In the genomic region with DNA sequence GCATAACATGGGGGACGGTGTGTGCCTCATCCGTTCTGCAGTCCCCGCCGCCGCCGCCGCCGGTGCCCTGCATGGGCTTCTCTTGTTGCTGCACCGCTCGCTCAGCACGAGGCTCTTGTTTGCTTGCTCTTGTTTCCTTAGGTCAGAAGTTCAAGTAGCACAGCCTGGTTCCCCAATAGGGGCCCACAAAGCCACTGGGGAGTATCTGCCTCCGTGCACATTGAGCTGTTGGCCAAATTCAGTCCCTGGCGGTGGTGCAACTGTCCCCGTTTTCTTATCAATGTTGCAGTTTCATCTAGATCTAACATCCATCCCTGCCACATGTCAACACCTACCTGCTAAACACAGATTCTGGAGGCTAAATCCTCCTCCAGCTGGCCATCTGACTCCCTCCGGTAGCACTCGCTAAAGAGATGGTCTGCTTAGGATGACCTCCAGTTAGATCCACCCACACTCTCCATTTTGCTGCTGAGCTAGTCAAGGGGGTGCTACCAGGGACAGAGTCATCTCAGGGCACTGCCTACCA, we compare ENCODE assay signal across 10 mouse cellular contexts. TPM values are rescaled to one million over a fixed set of nuclear protein-coding genes. Genes with fewer than 3 reads are reported as not detected.
DNase-seq lines count a peak whose midpoint lies in the region; ATAC-seq and TF ChIP-seq lines count a peak whose summit lies in the region.
"Had no signal": no experiment of that assay in that cellular context is flagged by ENCODE, and none has a peak within 500 bp of the region (broad histone marks: within the 10 kb centered on the region; RNA-seq: fewer than 3 reads in every experiment).

No protein-coding gene starts in this region.

- no peak overlapping the region for H3K9ac ChIP-seq in midbrain, embryonic 11.5 days (ENCODE audit: low read length)
- H3K9ac ChIP-seq in midbrain, embryonic 15.5 days: no peak overlapping the region

- 41% methylated on average over 16 of the region's 16 CpGs for WGBS in midbrain, embryonic 11.5 days
- WGBS in midbrain, embryonic 15.5 days: 59% methylated on average over 16 of the region's 16 CpGs

- no peak for ATAC-seq in midbrain, embryonic 11.5 days (ENCODE audit: low FRiP score)
- no peak for ATAC-seq in midbrain, embryonic 15.5 days (replicated peaks)
- ATAC-seq in G1E (ENCODE audit: extremely low read depth, insufficient number of reproducible peaks, low FRiP score, poor library complexity, severe bottlenecking): peak; percentile 82
- ATAC-seq in granulocyte monocyte progenitor cell, adult 5-6 weeks (replicated peaks; ENCODE audit: poor library complexity, severe bottlenecking): peak; percentile 59
- ATAC-seq in monocyte, adult 5-6 weeks (replicated peaks; ENCODE audit: insufficient number of reproducible peaks, low FRiP score, low TSS enrichment, poor library complexity, severe bottlenecking): peak; percentile 59
- ATAC-seq: intestine, embryonic 16.5 days had no signal

- H3K27ac ChIP-seq in midbrain, embryonic 11.5 days (ENCODE audit: low read depth, low read length): no peak overlapping the region
- no peak overlapping the region for H3K27ac ChIP-seq in midbrain, embryonic 15.5 days
- H3K27ac ChIP-seq: midbrain, embryonic 10.5 days had no signal

- H3K4me2 ChIP-seq in midbrain, embryonic 11.5 days: no peak overlapping the region
- no peak overlapping the region for H3K4me2 ChIP-seq in midbrain, embryonic 15.5 days

- TF ChIP-seq CTCF in G1E (IDR thresholded peaks at IDR 0.05; ENCODE audit: low read depth, low read length): no peak

- no peak overlapping the region for H3K4me3 ChIP-seq in midbrain, embryonic 11.5 days (ENCODE audit: low read depth, low read length)
- no peak overlapping the region for H3K4me3 ChIP-seq in midbrain, embryonic 15.5 days
- H3K4me3 ChIP-seq in G1E (ENCODE audit: low read depth, low read length): peak overlapping the region; percentile 61; the same call in 1 of the 2 replicates
- H3K4me3 ChIP-seq: midbrain, embryonic 10.5 days had no signal

- peak; percentile 87 for DNase-seq in midbrain, embryonic 11.5 days (ENCODE audit: low spot score, missing footprints)
- peak; percentile 76 for DNase-seq in G1E (ENCODE audit: low spot score)
- no peak for DNase-seq in ovary, postnatal 10 days (ENCODE audit: low spot score)
- DNase-seq in kidney, postnatal 4 days: no peak
- DNase-seq: gastrocnemius, postnatal 25 days had no signal

- H3K9me3 ChIP-seq in midbrain, embryonic 11.5 days (ENCODE audit: control insufficient read depth, low read length): no peaks in the 10 kb centered on the region
- no peaks in the 10 kb centered on the region for H3K9me3 ChIP-seq in midbrain, embryonic 15.5 days
- no peaks in the 10 kb centered on the region for H3K9me3 ChIP-seq in G1E (replicated peaks)
- H3K9me3 ChIP-seq: midbrain, embryonic 10.5 days had no signal

- H3K27me3 ChIP-seq in midbrain, embryonic 11.5 days (ENCODE audit: control insufficient read depth, insufficient read depth, low read length): no peaks in the 10 kb centered on the region; the same call in 1 of the 2 replicates
- H3K27me3 ChIP-seq in midbrain, embryonic 15.5 days (replicated peaks): no peaks in the 10 kb centered on the region
- H3K27me3 ChIP-seq in G1E (ENCODE audit: insufficient read depth, low read length): peaks cover 34% of the 10 kb centered on the region; the same call in 1 of the 2 replicates

- no peaks in the 10 kb centered on the region for H3K4me1 ChIP-seq in midbrain, embryonic 11.5 days (ENCODE audit: control insufficient read depth, insufficient read depth, low read length)
- H3K4me1 ChIP-seq in midbrain, embryonic 15.5 days: 0 out of 2 replicates have a peak, but pooled peaks cover 1% of the 10 kb centered on the region
- H3K4me1 ChIP-seq in G1E (ENCODE audit: insufficient read depth, low read depth, low read length): peaks cover 93% of the 10 kb centered on the region

- H3K36me3 ChIP-seq in midbrain, embryonic 11.5 days (ENCODE audit: control insufficient read depth, insufficient read depth, low read length): no peaks in the 10 kb centered on the region
- H3K36me3 ChIP-seq in midbrain, embryonic 15.5 days (replicated peaks): no peaks in the 10 kb centered on the region
- H3K36me3 ChIP-seq in G1E (replicated peaks): no peaks in the 10 kb centered on the region
- H3K36me3 ChIP-seq: midbrain, embryonic 10.5 days had no signal

RNA-seq across cellular contexts. Expression of a gene that starts 37.7 kb away (rescaled TPM):
- 70.2 and 71.5 TPM in 2 replicates for polyA plus RNA-seq in midbrain, embryonic 11.5 days (2014; fragmentation: Nextera tagmentation; extraction: Ambion mirVana)
- 84.9 and 93.0 TPM in 2 replicates for polyA plus RNA-seq in midbrain, embryonic 15.5 days (2015; fragmentation: Nextera tagmentation; extraction: Ambion mirVana)
- 82.5 and 87.3 TPM in 2 replicates for total RNA-seq in G1E (2014; fragmentation: Nextera tagmentation)
- total RNA-seq in G1E (2017): 9.4 and 18.2 TPM in 2 replicates
- polyA plus RNA-seq in G1E (2012): 10.9 and 11.6 TPM in 2 replicates
- total RNA-seq in granulocyte monocyte progenitor cell, adult 5-6 weeks (2014; fragmentation: Nextera tagmentation): 16.7 and 34.8 TPM in 2 replicates
- total RNA-seq in granulocyte monocyte progenitor cell, adult 5-6 weeks (2017): 8.2 and 12.7 TPM in 2 replicates
- 4.5 to 5.2 TPM in 2 of 3 replicates, not detected in the other for total RNA-seq in monocyte, adult 5-6 weeks (2017)

Comparison
In these comparisons a context has a peak if more than half of its experiments do, and no peak if none do; other contexts are left out.
1. ATAC-seq: peak in G1E (single experiment), granulocyte monocyte progenitor cell, adult 5-6 weeks (single experiment) and monocyte, adult 5-6 weeks (single experiment); none in midbrain, embryonic 11.5 days (single experiment) and midbrain, embryonic 15.5 days (single experiment).
2. DNase-seq: peak in midbrain, embryonic 11.5 days (single experiment) and G1E (single experiment); none in ovary, postnatal 10 days (single experiment) and kidney, postnatal 4 days (0 of 2).